Mouse (Mus musculus) lung, postnatal 36 days (tissue): ENCODE results near the gene Lgi1.
A peak's percentile ranks its signal among the peaks of the same experiment; 100 is the strongest.

ENCODE experiments used
- DNase-seq: peaks from one replicate; pipeline ENCODE4 v3.0.0; 2022; ENCODE audit warnings: mixed read lengths

Lgi1 gene

DNA sequence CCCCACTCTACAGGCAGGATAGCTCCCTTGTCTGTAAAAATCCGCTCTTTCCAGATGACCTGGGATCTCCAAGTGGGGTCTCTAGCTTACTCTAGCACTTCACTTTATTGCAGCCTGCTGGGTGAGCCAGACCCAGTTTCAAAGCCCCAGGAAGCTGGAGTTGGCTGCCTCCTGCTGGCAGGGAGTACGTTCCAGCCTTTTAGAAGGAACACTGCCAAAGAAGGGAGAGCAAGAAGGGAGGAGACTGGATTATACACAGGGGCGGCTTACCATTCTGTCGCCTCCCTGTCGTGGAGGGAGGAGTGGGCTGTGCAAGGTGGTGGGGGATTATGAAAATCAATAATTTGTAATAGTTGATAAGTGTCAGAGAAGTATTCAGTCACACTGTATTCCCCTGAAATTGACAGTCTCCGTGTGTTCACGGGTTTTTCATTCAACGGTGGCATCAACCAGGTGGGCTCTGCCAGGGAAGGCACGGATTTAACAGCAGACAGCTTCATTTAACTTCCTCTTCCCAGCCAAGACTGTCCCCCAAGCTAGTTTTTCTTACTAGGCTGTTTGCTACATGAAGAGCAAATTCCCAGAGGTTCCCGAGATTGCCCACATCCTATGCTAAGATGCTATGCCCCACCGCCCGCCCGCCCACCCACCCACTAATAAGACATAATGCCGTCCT lies 369 bp upstream of the Lgi1 start:
- DNase-seq: peak; percentile 33

DNA sequence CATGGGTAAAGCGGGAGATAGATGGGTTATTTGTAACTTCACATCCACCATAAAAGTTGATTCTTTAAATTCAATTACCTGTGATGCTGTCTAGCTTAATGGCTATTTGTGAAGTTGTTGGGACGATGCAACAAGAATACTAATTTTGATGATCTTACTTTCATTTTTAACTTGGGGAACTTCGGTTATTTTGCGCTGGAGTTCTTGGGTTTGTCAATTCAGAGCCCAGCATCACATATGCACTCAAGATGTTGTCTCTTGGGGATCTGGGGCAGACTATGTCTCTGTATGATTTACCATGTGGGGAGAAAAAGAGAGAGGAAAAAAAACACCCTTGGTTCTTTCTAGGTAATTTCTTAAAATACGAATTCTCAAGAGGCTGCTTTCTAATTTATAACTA lies 1.4 kb downstream of the Lgi1 start:
- no peak for DNase-seq

GRCm38 (mm10) chr19:38267469-38267868 lies 3.1 kb downstream of the Lgi1 start:
- no peak for DNase-seq

DNA sequence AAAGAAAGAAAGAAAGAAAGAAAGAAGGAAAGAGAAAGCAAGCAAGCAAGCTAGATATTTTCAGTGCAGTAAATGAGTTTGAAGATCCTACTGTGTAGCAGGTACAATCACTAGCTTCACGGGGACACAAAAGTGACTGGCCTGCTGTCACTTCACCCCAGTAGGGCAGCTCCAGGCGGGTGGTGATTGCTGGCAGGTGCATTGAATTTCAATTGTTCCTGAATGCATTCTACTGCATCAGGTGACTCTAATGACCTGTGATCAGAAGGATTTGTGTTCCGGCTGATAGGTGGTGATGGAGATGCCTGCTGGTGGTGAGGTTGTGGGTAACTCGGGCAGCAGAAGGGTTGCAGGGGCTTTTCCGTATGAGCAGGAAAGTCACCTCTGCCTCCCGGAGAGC lies 6.7 kb downstream of the Lgi1 start:
- DNase-seq: no peak

DNA sequence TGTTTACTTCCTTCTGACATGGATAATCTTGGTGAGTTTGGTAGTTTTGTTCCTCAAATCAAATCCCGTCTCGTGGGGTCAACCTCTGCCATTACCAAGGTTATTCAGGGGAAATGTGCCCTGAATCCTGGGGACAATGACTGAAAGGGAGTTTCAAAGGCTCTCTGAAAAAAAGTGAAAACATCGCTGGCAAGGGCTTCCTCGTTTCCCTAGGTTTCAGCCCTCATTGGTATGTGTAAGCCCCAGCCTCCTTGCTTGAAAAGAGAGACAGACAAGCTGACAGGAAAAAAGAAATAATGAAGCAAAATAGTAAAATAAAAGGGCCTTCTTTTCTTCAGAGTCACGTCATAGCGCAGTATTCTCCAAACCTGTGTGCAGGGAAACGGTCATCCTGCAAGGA lies 9.5 kb downstream of the Lgi1 start:
- DNase-seq: no peak

DNA sequence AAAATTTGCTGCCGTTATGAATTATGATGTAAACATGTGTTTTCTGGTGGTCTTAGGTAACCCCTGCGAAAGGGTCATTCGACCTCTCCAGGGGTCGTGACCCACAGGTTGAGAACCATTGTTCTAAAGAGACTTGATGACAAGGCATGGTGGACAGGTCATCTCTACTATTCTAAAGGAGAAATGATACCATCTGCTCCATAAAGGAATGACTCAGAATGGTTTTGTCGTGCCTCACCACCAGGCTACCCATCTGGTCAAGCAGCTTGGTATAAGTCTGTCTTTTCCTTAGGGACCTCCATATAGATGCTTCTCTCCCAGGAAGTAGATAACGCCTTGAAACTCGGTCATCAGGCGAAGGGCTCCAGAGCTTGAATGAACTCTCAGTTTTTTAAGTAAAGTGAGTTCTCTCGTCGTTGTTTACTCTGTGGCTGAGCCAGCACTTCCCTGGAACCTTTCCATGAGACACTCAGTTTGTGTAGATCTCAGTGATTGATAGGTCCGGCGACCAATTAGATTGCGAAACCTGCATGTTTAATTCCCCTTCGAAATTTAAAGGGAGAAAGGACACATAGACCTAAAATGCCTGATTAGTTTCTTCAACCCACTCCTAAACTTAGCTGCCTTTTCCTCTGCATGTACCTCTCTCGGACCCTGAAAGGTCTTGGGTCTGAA lies 10.5 kb downstream of the Lgi1 start:
- DNase-seq: peak; percentile 17

DNA sequence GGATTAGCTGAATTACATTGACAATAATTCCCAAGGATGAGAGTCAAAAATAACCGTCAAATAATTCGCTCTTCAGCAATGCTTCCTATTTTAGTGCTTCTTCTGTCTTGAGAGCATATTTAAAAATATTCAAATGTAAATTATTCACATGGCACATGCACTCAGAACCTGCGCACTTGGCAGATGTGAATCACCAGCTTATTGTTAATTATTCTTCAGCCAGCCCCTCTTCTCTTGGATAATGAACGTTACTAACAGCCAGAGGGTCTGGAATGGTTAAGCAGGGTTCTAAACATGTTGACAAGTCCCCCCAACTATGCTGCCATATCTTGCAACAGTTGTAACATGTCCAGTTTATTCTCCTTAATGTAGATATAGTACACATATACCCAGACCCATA lies 11.9 kb downstream of the Lgi1 start:
- no peak for DNase-seq

GRCm38 (mm10) chr19:38280242-38280641 lies 15.9 kb downstream of the Lgi1 start:
- DNase-seq: no peak

GRCm38 (mm10) chr19:38282407-38282806 lies 18.1 kb downstream of the Lgi1 start:
- DNase-seq: no peak

DNA sequence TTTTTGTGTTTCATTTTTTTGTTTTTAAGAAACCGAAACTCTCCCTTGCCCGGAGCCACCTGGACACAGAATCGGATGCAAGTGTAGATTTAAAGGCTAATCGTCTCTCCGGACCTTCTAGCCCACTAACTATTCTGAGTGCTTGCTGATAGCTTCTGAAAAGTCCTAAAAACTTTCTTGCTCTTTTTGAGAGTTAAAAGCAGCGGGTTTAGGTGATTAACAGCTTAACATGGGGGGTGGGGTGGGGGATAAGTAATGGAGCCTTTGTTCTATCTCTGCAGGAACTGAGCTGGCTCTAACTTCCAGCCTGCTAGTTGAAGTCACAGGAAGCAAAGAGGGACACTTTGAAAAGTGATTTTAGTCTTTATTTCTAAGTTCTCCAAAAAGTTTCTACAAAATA lies 24.2 kb downstream of the Lgi1 start:
- DNase-seq: no peak

DNA sequence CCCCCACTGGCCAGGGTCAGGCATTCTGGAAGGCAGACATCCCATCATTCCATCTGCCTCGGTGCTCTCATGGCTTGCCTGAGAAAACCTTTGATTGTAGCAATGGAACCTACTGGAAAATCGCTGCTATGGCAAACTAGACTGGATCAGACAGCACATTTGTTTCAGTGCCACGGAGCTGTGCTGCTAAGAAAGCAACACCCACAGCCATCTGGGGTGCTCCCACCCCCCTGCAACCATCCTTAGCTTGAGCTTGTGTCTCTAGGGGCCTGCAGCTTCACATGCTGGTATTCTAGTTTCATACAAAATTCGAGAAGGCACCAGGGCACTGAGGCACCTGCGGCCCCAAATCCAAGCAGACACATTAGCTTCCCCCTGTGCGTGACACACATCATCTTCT lies 27.1 kb downstream of the Lgi1 start:
- no peak for DNase-seq

DNA sequence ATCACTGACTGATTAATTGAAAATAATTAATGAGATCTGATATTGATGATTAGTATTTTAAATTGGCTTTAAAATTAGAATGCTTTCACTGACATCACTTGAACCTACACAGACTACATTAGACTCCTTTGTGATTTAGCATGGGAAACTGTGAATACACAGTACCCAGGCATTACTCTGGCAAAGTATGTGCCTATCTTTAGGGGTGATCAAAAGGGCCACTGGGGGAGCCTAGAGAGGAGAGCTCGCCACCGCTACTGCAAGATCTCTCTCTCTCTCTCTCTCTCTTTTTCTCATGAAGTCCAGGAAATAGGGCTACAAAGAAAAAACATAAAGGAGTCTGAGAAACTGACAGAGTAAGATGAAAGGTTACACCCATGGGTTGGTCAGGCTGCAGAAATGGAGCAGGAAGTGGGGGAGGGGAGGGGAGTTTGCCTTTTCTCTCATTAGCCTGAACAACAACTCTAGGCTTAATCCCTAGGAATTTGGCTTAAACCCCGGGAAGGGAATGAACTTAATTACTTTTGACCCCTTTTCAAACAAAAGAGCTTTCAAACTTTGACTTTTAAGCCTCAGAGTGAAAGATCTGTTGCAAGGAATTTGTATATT lies 33.8 kb downstream of the Lgi1 start:
- DNase-seq: peak; percentile 15

DNA sequence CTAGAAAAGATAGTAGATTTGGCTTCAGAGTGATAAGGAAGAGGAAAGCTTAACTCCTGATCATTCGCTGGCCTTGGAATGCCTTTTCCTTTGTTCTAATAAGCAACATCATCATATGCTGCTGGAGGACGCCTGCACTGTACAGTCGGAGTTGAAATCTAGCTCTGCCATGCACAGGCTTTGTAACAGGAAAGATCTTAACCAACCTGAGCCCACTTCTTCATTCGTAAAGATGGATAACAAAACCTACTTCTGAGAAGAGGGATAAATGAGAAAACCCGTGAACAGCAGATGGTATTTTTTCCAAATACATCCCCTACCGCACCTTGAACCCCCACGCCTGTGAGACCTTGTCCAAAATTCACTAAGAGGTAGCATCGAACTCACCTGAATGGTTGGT lies 43.8 kb downstream of the Lgi1 start:
- no peak for DNase-seq

GRCm38 (mm10) chr19:38315099-38315498 lies 50.8 kb downstream of the Lgi1 start:
- DNase-seq: no peak

DNA sequence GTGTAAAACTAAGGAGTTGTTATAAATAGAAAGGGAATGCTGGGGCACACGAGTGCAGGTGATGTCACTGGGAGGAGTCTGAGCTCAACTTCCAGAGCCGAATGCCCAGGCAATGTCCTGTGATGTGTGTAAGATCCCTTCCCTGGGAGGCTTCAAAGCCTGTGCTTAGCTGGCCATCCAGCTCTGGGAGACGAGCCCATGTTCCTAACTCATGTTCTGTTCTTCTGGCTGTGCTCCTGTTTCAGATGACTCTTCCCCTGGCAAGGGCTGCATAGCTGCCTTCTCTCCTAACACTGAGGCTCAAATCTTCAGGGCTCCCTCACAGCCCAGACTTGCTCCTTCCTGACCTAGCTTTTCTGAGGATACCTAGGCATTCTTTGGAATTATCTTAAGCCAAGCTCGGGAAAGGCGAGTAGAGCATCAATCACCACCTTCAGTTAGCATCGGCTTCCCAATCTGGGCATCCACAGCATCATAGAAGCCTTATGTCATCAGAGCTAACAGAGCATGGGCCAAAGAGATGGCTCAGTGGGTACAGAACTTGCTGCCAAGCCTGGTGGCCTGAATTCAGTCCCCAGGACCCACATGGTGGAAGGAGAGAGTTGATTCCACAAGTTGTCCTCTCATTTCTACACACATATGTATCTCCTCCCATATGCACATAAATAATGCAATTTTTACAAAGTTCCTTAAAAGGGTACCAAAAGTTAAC lies 52.4 kb downstream of the Lgi1 start:
- peak; percentile 5 for DNase-seq

- no peak for DNase-seq
Measured at GRCm38 (mm10) chr19:38318308-38318707, 54.0 kb downstream of the Lgi1 start.

DNA sequence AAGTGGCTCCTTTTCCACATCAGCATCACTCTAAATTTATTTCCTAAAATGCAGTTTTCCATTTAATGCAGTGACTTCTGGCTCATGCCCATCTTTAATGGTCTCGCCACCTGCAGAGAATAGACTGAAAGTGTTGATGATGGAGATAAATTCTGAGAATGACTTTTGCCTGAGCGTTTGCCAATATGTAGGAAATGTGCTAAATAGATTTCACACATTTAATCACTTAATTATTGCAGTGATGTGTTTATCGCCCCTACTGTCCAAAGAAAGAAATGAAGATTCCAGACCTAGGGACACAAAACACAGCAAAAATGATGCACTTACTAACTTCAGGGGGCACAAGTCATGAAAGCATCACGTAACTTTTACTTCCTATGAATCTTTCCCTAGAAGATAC lies 54.8 kb downstream of the Lgi1 start:
- no peak for DNase-seq

- DNase-seq: no peak
Measured at GRCm38 (mm10) chr19:38320651-38321188, 56.4 kb downstream of the Lgi1 start.

DNA sequence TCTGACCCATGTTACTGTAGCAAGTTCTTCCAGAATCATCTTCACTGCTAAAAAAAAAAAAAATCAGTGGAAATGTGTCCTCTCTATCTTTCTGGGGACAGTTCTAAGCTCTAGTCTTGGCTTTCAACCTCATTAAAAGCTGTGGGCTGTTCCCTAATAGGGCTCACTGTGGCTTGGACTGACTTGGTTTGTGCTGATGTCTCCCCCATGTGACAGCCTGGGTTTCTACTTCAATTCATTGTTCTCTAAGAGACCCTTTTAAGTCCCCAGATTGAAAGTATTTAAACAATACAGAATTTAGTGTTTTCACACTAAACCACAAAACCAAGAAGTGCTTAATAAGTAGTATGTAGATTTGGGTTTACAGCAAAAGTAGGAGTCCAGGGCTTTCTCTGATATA lies 59.4 kb downstream of the Lgi1 start:
- DNase-seq: no peak

DNA sequence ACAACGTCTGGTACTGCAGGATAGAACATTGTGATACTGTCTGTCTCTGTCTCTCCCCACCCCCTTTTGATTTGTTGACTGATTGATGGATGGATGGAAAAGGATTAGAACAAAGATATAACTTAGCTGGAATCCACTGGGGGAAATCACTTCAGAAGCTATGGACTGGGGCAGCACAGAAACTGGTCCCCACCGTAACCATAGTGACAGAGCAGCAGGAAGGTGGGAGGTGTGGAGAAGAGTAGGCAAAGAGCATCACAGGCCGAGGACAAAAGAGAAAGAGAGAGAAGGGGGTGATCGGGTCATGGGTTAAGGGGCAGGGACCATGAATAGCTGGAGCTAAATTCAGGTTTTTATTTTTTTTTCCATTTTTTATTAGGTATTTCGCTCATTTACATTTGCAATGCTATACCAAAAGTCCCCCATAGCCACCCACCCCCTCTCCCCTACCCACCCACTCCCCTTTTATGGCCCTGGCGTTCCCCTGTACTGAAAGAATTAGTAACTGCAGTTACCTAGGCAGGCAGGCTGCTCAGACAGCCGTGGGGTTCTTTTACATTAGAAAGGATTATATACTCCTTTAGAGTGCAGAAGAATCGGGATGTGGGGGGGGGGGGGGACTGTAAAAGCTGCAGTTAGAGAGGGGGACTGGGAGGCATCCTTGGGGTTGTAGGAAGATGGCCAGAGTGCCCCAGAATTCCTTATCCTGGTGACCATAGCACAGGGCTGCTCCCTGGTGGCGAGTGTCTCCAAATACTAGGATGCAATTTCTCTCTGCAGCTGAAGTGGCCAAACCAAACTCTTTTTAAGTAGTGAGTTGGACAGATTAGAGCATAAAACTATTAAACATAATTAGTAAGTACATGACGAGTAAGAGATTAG lies 60.1 kb downstream of the Lgi1 start:
- no peak for DNase-seq

GRCm38 (mm10) chr19:38325029-38325398 lies 60.7 kb downstream of the Lgi1 start:
- DNase-seq: no peak

GRCm38 (mm10) chr19:38325854-38326253 lies 61.5 kb downstream of the Lgi1 start:
- DNase-seq: no peak

DNA sequence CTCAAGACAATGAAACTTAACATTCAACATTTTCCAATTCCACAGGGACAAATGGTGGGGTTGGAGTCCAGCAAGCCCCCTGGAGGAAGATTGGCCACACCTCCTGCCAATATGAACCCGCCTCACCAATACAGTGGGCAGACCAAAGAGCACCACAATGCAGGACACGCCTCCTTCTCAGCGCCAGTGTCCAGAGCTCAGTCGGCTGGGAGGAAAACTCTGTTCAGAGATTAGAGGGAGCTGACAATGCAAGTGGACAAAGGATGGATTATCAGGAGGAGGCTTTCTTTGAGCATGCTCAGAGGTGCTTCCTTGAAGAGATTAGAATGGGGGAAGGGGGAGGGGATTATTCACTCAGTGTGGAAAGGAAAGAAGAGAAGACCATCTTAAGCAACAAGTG lies 62.7 kb downstream of the Lgi1 start:
- DNase-seq: no peak
